Mouse (Mus musculus) small intestine, adult 2 months (tissue): ENCODE results near the gene Nkiras2. TPM values are rescaled to one million over a fixed set of nuclear protein-coding genes. Genes with fewer than 3 reads are reported as not detected.
A peak's percentile ranks its signal among the peaks of the same experiment; 100 is the strongest.
"Not testable (repeated sequence)": the region's sequence is repeated elsewhere in the genome, so short reads cannot be mapped to it uniquely, and the experiment has no call there.

Source experiments
- H3K27ac ChIP-seq: fragments of 200-500 bp; 2 replicates; pipeline ENCODE4 v1.5.1; 2012; ENCODE audit warnings: low read depth, low read length, control low read depth, inconsistent platforms; ENCODE audit not compliant: insufficient read depth
- H3K27me3 ChIP-seq: fragments of 200-500 bp; 2 replicates; pipeline ENCODE4 v1.6.1; 2012; ENCODE audit warnings: mild to moderate bottlenecking, moderate library complexity, low read length, inconsistent platforms; ENCODE audit not compliant: control insufficient read depth, insufficient read depth
- H3K36me3 ChIP-seq: fragments of 200-500 bp; 2 replicates; pipeline ENCODE4 v1.6.1; 2012; ENCODE audit warnings: mild to moderate bottlenecking, low read length, control low read depth, inconsistent platforms; ENCODE audit not compliant: control insufficient read depth, insufficient read depth
- H3K4me1 ChIP-seq: fragments of 200-500 bp; 2 replicates; pipeline ENCODE4 v1.6.1; 2012; ENCODE audit warnings: low read length, inconsistent platforms, mixed read lengths; ENCODE audit not compliant: control insufficient read depth, insufficient read depth, insufficient read length
- H3K4me3 ChIP-seq: fragments of 200-500 bp; 2 replicates; pipeline ENCODE4 v1.5.1; 2012; ENCODE audit warnings: low read depth, mild to moderate bottlenecking, control low read depth, inconsistent platforms, low read length, moderate library complexity
- CTCF ChIP-seq: fragments of 200-500 bp; IDR thresholded peaks from 2 replicates; pipeline ENCODE4 v1.5.1; 2012; ENCODE audit warnings: low read depth, mild to moderate bottlenecking, control low read depth, inconsistent platforms, low read length, moderate library complexity, mixed read lengths; ENCODE audit not compliant: insufficient replicate concordance, insufficient read length; ENCODE audit errors: extremely low read depth
- POLR2A ChIP-seq: fragments of 200-500 bp; IDR thresholded peaks from 2 replicates; pipeline ENCODE4 v1.6.1; 2012; ENCODE audit warnings: low read depth, mild to moderate bottlenecking, control low read depth, inconsistent platforms, low read length, moderate library complexity
- WGBS: fragments of 180-500 bp; shearing (Covaris S2); methylation state at CpG from one replicate; pipeline ENCODE4 v1.1.7; 2018; 5-methylcytosine and 5-hydroxymethylcytosine counted together
- polyA plus RNA-seq: library from polyadenylated mRNA; depleted of rRNA; stranded (reverse); fragments of >200 nt; gene quantifications from 2 replicates; pipeline ENCODE4 v1.2.3, GENCODE M21; 2012

Nkiras2 gene
- polyA plus RNA-seq, 1 experiment, result 134 TPM

DNA sequence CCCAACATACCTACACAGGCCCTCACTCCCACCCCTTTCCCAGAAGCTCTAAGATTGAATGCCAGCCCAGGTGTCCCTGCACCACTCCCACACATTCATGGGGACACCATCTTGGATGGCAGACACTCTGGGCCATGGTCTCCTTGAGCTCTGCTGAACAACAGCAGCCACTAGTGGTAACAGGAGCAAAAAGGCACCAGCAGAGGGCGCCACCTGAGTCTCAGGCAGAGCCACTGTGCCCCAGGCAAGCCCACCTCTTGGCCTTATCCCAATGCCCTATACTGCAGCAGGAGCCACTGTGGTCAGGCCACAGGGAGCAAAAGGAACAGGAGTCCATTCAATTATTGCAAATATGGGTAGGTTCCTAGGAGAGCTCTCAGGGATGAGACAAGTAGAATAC, 27.2 kb downstream of the Nkiras2 start:
- WGBS, result 8% methylated on average over 1 of the region's 1 CpGs
- TF ChIP-seq CTCF (peak; percentile 68; the same call in 1 of the 2 replicates), POLR2A (no peak)

GRCm38 (mm10) chr11:100648405-100648804, 29.4 kb downstream of the Nkiras2 start:
- WGBS, result 74% methylated on average over 8 of the region's 8 CpGs

More for the DNA sequence above, 27.2 kb downstream of the Nkiras2 start:
- no peak overlapping the region for H3K4me3 ChIP-seq
- H3K4me1 ChIP-seq, result no peaks in the 10 kb centered on the region
- peaks cover 18% of the 10 kb centered on the region for H3K27me3 ChIP-seq
- H3K27ac ChIP-seq, result no peak overlapping the region
- no peaks in the 10 kb centered on the region for H3K36me3 ChIP-seq

GRCm38 (mm10) chr11:100651205-100651604, 32.2 kb downstream of the Nkiras2 start:
- 17% methylated on average over 8 of the region's 8 CpGs for WGBS
- no peaks in the 10 kb centered on the region for H3K4me1 ChIP-seq

More at GRCm38 (mm10) chr11:100648405-100648804, 29.4 kb downstream of the Nkiras2 start:
- Histone ChIP-seq H3K27ac (no peak overlapping the region), H3K4me3 (no peak overlapping the region), H3K4me1 (no peaks in the 10 kb centered on the region), H3K27me3 (peaks cover 19% of the 10 kb centered on the region), H3K36me3 (no peaks in the 10 kb centered on the region)
- TF ChIP-seq POLR2A, result no peak
- no peak for TF ChIP-seq CTCF

GRCm38 (mm10) chr11:100651748-100652147, 32.7 kb downstream of the Nkiras2 start:
- Histone ChIP-seq H3K27me3 (peaks cover 19% of the 10 kb centered on the region), H3K27ac (no peak overlapping the region), H3K4me3 (no peak overlapping the region), H3K36me3 (no peaks in the 10 kb centered on the region), H3K4me1 (no peaks in the 10 kb centered on the region)
- TF ChIP-seq CTCF (no peak), POLR2A (no peak)
- 32% methylated on average over 3 of the region's 3 CpGs for WGBS

More at GRCm38 (mm10) chr11:100651205-100651604, 32.2 kb downstream of the Nkiras2 start:
- TF ChIP-seq POLR2A, result no peak
- TF ChIP-seq CTCF, result no peak
- no peak overlapping the region for H3K4me3 ChIP-seq
- H3K36me3 ChIP-seq, result no peaks in the 10 kb centered on the region
- no peak overlapping the region for H3K27ac ChIP-seq
- peaks cover 19% of the 10 kb centered on the region for H3K27me3 ChIP-seq

DNA sequence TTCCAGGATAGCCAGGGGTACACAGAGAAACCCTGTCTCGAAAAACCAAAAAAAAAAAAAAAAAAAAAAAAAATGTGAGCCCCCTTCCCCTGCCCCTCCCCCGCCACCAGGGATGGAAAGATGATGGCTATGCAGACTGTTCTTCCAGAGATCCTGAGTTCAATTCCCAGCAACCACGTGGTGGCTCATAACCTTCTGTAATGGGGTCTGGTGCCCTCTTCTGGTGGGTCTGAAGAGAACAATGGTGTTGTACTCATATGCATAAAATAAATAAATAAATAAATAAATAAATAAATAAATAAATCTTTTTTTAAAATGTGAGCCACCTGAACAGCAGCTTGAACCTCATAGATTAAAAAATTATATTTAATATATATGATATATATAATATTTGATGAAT, 36.5 kb downstream of the Nkiras2 start:
- not testable (repeated sequence) for H3K4me1 ChIP-seq, H3K27ac ChIP-seq, H3K27me3 ChIP-seq, H3K4me3 ChIP-seq, H3K36me3 ChIP-seq
- 63% methylated on average over 3 of the region's 3 CpGs for WGBS

- H3K36me3 ChIP-seq, result no peaks in the 10 kb centered on the region
- H3K27me3 ChIP-seq, result no peaks in the 10 kb centered on the region
- 32% methylated on average over 6 of the region's 6 CpGs for WGBS
- H3K27ac ChIP-seq, result no peak overlapping the region
- no peak for TF ChIP-seq POLR2A
- no peak for TF ChIP-seq CTCF
- no peak overlapping the region for H3K4me3 ChIP-seq
- H3K4me1 ChIP-seq, result no peaks in the 10 kb centered on the region
Observed at GRCm38 (mm10) chr11:100656458-100656857, 37.4 kb downstream of the Nkiras2 start.

GRCm38 (mm10) chr11:100659806-100660205, 40.8 kb downstream of the Nkiras2 start:
- no peaks in the 10 kb centered on the region for H3K36me3 ChIP-seq
- H3K27me3 ChIP-seq, result no peaks in the 10 kb centered on the region
- H3K27ac ChIP-seq, result no peak overlapping the region
- no peaks in the 10 kb centered on the region for H3K4me1 ChIP-seq
- TF ChIP-seq CTCF (no peak), POLR2A (no peak)
- no peak overlapping the region for H3K4me3 ChIP-seq
- 68% methylated on average over 10 of the region's 10 CpGs for WGBS

DNA sequence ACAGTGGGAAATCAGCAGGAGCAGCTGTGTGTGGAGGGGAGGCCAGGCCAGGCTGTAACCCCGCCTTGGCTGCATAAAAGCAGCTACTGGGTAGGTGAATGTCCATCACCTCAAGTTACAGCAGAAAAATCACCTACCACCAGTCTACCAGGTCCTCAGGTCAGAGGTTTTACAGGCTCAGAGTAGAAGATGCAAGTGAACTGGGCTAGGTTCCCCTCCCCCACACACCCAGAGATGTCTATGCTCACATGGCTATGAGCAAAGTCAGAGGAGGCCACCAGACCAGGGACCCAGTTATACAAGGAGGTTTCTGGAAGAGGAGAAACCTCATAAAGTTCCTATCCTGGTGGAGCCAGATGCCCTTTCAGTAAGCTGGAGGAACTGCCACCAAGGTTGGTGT, 52.0 kb downstream of the Nkiras2 start:
- TF ChIP-seq POLR2A (no peak), CTCF (no peak)
- Histone ChIP-seq H3K36me3 (no peaks in the 10 kb centered on the region), H3K4me3 (no peak overlapping the region), H3K27me3 (no peaks in the 10 kb centered on the region), H3K27ac (no peak overlapping the region), H3K4me1 (no peaks in the 10 kb centered on the region)
- 80% methylated on average over 1 of the region's 1 CpGs for WGBS
